Mouse (Mus musculus) erythroblast, embryonic 14.5 days (primary cell): ENCODE results near the gene Col9a3.

Experiments
- GATA1 ChIP-seq: IDR thresholded peaks from 2 replicates; pipeline ENCODE4 v1.6.1; 2012; ENCODE audit warnings: low read length, inconsistent platforms, mixed read lengths
- TAL1 ChIP-seq: IDR thresholded peaks from 3 replicates; pipeline ENCODE4 v1.6.1; 2012; ENCODE audit warnings: low read length, inconsistent platforms, mixed read lengths

GRCm38 (mm10) chr2:180643626-180644025, 46.0 kb downstream of the Col9a3 start:
- TF ChIP-seq GATA1 (no peak), TAL1 (no peak)
